Mouse (Mus musculus) left cerebral cortex, adult 9 months (tissue): ENCODE measurements around the gene Aldh3a1.
A peak's percentile ranks its signal among the peaks of the same experiment; 100 is the strongest.
"Not testable (repeated sequence)": the region's sequence is repeated elsewhere in the genome, so short reads cannot be mapped to it uniquely, and the experiment has no call there.

Experiments used
- DNase-seq, 2 experiments: peaks; one replicate each; pipeline ENCODE4 v3.0.0; 2022; ENCODE audit warnings: low spot score in 2 of 2

Gene Aldh3a1

GRCm38 (mm10) chr11:61207487-61208246, at the start of gene Aldh3a1:
TSS of gene Aldh3a1 (plus strand) at chr11:61207537.
- no peak for DNase-seq

GRCm38 (mm10) chr11:61158141-61158540, 49.2 kb upstream of the Aldh3a1 start:
- no peak for DNase-seq

- no peak for DNase-seq
These were observed 47.3 kb upstream of the Aldh3a1 start for GRCm38 (mm10) chr11:61159796-61160732.

- no peak for DNase-seq
These were observed 46.2 kb upstream of the Aldh3a1 start for GRCm38 (mm10) chr11:61161121-61161520.

- DNase-seq, result no peak
These were observed 44.6 kb upstream of the Aldh3a1 start for GRCm38 (mm10) chr11:61162776-61163175.

- DNase-seq, result no peak
These were observed 44.0 kb upstream of the Aldh3a1 start for GRCm38 (mm10) chr11:61163341-61163740.

GRCm38 (mm10) chr11:61164366-61164765, 43.0 kb upstream of the Aldh3a1 start:
- DNase-seq, result no peak

GRCm38 (mm10) chr11:61164881-61165280, 42.5 kb upstream of the Aldh3a1 start:
- no peak for DNase-seq

GRCm38 (mm10) chr11:61170184-61170583, 37.2 kb upstream of the Aldh3a1 start:
- no peak for DNase-seq

- DNase-seq, result not testable (repeated sequence)
These were observed 33.9 kb upstream of the Aldh3a1 start for GRCm38 (mm10) chr11:61173477-61173876.

- no peak for DNase-seq
These were observed 33.0 kb upstream of the Aldh3a1 start for GRCm38 (mm10) chr11:61174291-61174820.

GRCm38 (mm10) chr11:61174821-61175658, 32.3 kb upstream of the Aldh3a1 start, which contains the start of gene Usp22:
TSS of gene Usp22 (minus strand) at chr11:61175055.
- peak; percentile 100 for DNase-seq

- no peak for DNase-seq
These were observed 31.6 kb upstream of the Aldh3a1 start for GRCm38 (mm10) chr11:61175778-61176177.

GRCm38 (mm10) chr11:61176321-61176720, 31.0 kb upstream of the Aldh3a1 start:
- DNase-seq, result no peak

GRCm38 (mm10) chr11:61180361-61180760, 27.0 kb upstream of the Aldh3a1 start:
- DNase-seq, result peak in 1 of 2 experiments; percentile 26

GRCm38 (mm10) chr11:61181624-61182023, 25.7 kb upstream of the Aldh3a1 start:
- DNase-seq, result no peak

GRCm38 (mm10) chr11:61183820-61184219, 23.5 kb upstream of the Aldh3a1 start:
- no peak for DNase-seq

- DNase-seq, result no peak
These were observed 16.6 kb upstream of the Aldh3a1 start for GRCm38 (mm10) chr11:61190776-61191175.

- DNase-seq, result not testable (repeated sequence)
These were observed 15.2 kb upstream of the Aldh3a1 start for GRCm38 (mm10) chr11:61192123-61192522.

- DNase-seq, result no peak
These were observed 14.6 kb upstream of the Aldh3a1 start for GRCm38 (mm10) chr11:61192779-61193178.

- DNase-seq, result peak in 1 of 2 experiments; percentile 83
These were observed 13.9 kb upstream of the Aldh3a1 start for GRCm38 (mm10) chr11:61193392-61193791.
